Mouse (Mus musculus): Measurements from ENCODE around the gene Zim1. TPM values are rescaled to one million over a fixed set of nuclear protein-coding genes. Genes with fewer than 3 reads are reported as not detected.

The Zim1 gene
- polyA plus RNA-seq, 2 experiments: 0.72 to 4.3 TPM

- H3K4me1 ChIP-seq (replicated peaks; ENCODE audit: control insufficient read depth in 2 of 2, insufficient read depth in 2 of 2, low read length in 1 of 2): no peaks in the 10 kb centered on the region; a peak in 1 of 4 replicates
- peaks cover 6% of the 10 kb centered on the region for H3K9me3 ChIP-seq (ENCODE audit: control insufficient read depth, low read length)
- H3K9ac ChIP-seq (replicated peaks): no peak overlapping the region
- DNase-seq (ENCODE audit: low read depth in 3 of 3, low spot score in 3 of 3): peak; percentile 39 to 62 (median 59)
- no peaks in the 10 kb centered on the region; the same call in 1 of the 2 replicates for H3K36me3 ChIP-seq (replicated peaks; ENCODE audit: control insufficient read depth, insufficient read depth, low read depth)
- peak overlapping the region; percentile 21 to 58; a peak in 3 of 4 replicates for H3K4me3 ChIP-seq (ENCODE audit: insufficient read depth in 1 of 2, low read depth in 2 of 2, low read length in 2 of 2)
- peak overlapping the region; percentile 26 for H3K4me2 ChIP-seq (ENCODE audit: low read depth)
- WGBS (ENCODE audit: insufficient replicate concordance): 42% methylated on average over 19 of the region's 19 CpGs
- peaks cover 3% of the 10 kb centered on the region; the same call in 1 of the 2 replicates for H3K27me3 ChIP-seq (ENCODE audit: control insufficient read depth, insufficient read depth, low read length)
- H3K27ac ChIP-seq: no peak overlapping the region; the same call in 1 of the 2 replicates
- no peak for TF ChIP-seq EP300 (IDR thresholded peaks at IDR 0.05; ENCODE audit: low read depth)
- peak; percentile 47 for TF ChIP-seq CTCF (IDR thresholded peaks at IDR 0.05; ENCODE audit: low read depth)
- ATAC-seq (ENCODE audit: insufficient read depth): peak; percentile 25
These were observed 31.3 kb upstream of the Zim1 start for GRCm38 (mm10) chr7:6727351-6728121.

GRCm38 (mm10) chr7:6709396-6709795 is 13.1 kb upstream of the Zim1 start:
- TF ChIP-seq EP300 (IDR thresholded peaks at IDR 0.05; ENCODE audit: low read depth): no peak
- no peak for TF ChIP-seq CTCF (IDR thresholded peaks at IDR 0.05; ENCODE audit: low read depth)
- ATAC-seq (ENCODE audit: insufficient read depth): no peak
- no peaks in the 10 kb centered on the region for H3K9me3 ChIP-seq (ENCODE audit: control insufficient read depth, low read length)

DNA sequence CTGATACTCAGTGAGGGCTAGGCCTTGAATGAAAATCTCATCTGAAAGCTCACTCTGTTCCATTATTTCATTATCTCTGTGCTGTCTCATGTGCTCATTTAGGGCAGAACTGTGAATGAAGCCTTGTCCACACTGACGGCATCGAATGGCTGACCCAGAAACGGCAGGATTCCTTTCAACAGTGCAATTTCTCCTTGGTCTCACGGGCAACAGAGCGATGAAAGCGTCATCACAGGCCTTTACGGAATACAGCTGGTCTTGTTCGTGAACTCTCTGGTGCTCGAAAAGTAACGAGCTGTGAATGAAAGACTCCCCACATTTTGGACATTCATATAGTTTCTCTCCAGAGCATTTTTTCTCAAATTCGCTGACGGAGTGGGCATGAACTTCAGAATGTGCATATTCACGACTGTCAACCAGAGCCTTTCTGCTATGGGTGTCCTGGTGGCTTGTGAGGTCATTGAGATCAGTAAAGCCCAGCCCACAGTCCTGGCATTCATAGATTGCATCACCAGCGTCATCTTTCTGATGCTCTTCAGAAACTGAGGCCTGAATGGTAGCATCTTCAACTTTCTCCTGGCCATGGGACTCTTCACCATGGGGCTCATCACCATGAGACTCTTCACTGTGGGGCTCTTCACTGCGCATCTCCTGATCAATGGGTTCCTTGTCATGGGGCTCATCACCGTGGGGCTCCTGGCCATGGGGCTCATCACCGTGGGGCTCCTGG is 12.4 kb upstream of the Zim1 start:
- Histone ChIP-seq H3K4me3 (ENCODE audit: insufficient read depth in 1 of 2, low read depth in 2 of 2, low read length in 2 of 2) (no peak overlapping the region), H3K27me3 (ENCODE audit: control insufficient read depth, insufficient read depth, low read length) (no peaks in the 10 kb centered on the region), H3K4me2 (ENCODE audit: low read depth) (no peak overlapping the region), H3K9me3 (ENCODE audit: control insufficient read depth, low read length) (no peaks in the 10 kb centered on the region), H3K4me1 (replicated peaks; ENCODE audit: control insufficient read depth in 2 of 2, insufficient read depth in 2 of 2, low read length in 1 of 2) (no peaks in the 10 kb centered on the region), H3K9ac (replicated peaks) (no peak overlapping the region), H3K36me3 (replicated peaks; ENCODE audit: control insufficient read depth, insufficient read depth, low read depth) (no peaks in the 10 kb centered on the region; the same call in 1 of the 2 replicates), H3K27ac (no peak overlapping the region)
- ATAC-seq (ENCODE audit: insufficient read depth): no peak
- 72% methylated on average over 17 of the region's 17 CpGs for WGBS (ENCODE audit: insufficient replicate concordance)
- no peak for TF ChIP-seq EP300 (IDR thresholded peaks at IDR 0.05; ENCODE audit: low read depth)
- TF ChIP-seq CTCF (IDR thresholded peaks at IDR 0.05; ENCODE audit: low read depth): no peak
- DNase-seq (ENCODE audit: low read depth in 3 of 3, low spot score in 3 of 3): no peak

More at GRCm38 (mm10) chr7:6709396-6709795, 13.1 kb upstream of the Zim1 start:
- no peak overlapping the region for H3K4me2 ChIP-seq (ENCODE audit: low read depth)
- no peak overlapping the region for H3K27ac ChIP-seq
- H3K4me1 ChIP-seq (replicated peaks; ENCODE audit: control insufficient read depth in 2 of 2, insufficient read depth in 2 of 2, low read length in 1 of 2): no peaks in the 10 kb centered on the region
- H3K4me3 ChIP-seq (ENCODE audit: insufficient read depth in 1 of 2, low read depth in 2 of 2, low read length in 2 of 2): no peak overlapping the region
- no peak overlapping the region for H3K9ac ChIP-seq (replicated peaks)
- H3K36me3 ChIP-seq (replicated peaks; ENCODE audit: control insufficient read depth, insufficient read depth, low read depth): no peaks in the 10 kb centered on the region; the same call in 1 of the 2 replicates
- DNase-seq (ENCODE audit: low read depth in 3 of 3, low spot score in 3 of 3): no peak
- no peaks in the 10 kb centered on the region for H3K27me3 ChIP-seq (ENCODE audit: control insufficient read depth, insufficient read depth, low read length)
- WGBS (ENCODE audit: insufficient replicate concordance): 69% methylated on average over 15 of the region's 15 CpGs

DNA sequence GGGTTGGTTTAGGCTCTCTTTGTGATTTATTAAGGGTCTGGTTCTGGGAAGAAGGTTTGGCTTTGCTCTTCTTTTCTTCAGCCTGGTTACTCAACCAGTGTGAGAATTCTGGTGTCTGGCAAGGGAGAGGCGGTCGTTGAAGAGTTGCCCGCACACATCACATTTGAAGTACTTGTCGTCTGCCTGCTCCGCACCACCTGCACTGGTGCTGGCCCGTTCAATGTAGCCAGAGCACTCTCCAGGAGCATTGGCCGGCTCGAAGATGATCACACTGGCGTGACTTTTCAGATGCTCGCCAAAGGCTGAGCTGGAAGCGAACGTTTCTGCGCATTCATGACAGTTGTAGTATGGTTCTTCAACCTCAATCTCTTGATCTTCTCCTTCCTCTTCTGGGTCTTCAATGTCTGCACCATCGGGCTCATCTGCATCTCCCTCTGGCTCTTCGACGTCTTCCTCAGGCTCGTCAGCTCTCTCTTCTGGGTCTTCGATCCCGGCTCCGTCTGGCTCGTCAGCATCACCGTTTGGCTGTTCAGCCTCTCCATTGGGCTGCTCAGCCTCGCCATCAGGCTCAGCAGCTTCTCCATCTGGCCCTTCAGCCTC is 11.3 kb upstream of the Zim1 start:
- no peak for DNase-seq (ENCODE audit: low read depth in 3 of 3, low spot score in 3 of 3)
- H3K9me3 ChIP-seq (ENCODE audit: control insufficient read depth, low read length): no peaks in the 10 kb centered on the region
- no peaks in the 10 kb centered on the region for H3K4me1 ChIP-seq (replicated peaks; ENCODE audit: control insufficient read depth in 2 of 2, insufficient read depth in 2 of 2, low read length in 1 of 2)
- WGBS (ENCODE audit: insufficient replicate concordance): 74% methylated on average over 23 of the region's 23 CpGs
- no peak for TF ChIP-seq CTCF (IDR thresholded peaks at IDR 0.05; ENCODE audit: low read depth)
- TF ChIP-seq EP300 (IDR thresholded peaks at IDR 0.05; ENCODE audit: low read depth): no peak
- ATAC-seq (ENCODE audit: insufficient read depth): no peak
- H3K27me3 ChIP-seq (ENCODE audit: control insufficient read depth, insufficient read depth, low read length): no peaks in the 10 kb centered on the region
- H3K4me2 ChIP-seq (ENCODE audit: low read depth): no peak overlapping the region
- H3K9ac ChIP-seq (replicated peaks): no peak overlapping the region
- H3K36me3 ChIP-seq (replicated peaks; ENCODE audit: control insufficient read depth, insufficient read depth, low read depth): no peaks in the 10 kb centered on the region; the same call in 1 of the 2 replicates
- H3K4me3 ChIP-seq (ENCODE audit: insufficient read depth in 1 of 2, low read depth in 2 of 2, low read length in 2 of 2): no peak overlapping the region
- H3K27ac ChIP-seq: no peak overlapping the region

All from liver, embryonic 14.5 days (tissue).